Mouse (Mus musculus): ENCODE results near the gene Rpl37a. TPM values are rescaled to one million over a fixed set of nuclear protein-coding genes. Genes with fewer than 3 reads are reported as not detected.

Rpl37a gene
- polyA plus RNA-seq (2015; fragmentation: Nextera tagmentation; extraction: Ambion mirVana), result 2,091 and 2,158 TPM in 2 replicates

DNA sequence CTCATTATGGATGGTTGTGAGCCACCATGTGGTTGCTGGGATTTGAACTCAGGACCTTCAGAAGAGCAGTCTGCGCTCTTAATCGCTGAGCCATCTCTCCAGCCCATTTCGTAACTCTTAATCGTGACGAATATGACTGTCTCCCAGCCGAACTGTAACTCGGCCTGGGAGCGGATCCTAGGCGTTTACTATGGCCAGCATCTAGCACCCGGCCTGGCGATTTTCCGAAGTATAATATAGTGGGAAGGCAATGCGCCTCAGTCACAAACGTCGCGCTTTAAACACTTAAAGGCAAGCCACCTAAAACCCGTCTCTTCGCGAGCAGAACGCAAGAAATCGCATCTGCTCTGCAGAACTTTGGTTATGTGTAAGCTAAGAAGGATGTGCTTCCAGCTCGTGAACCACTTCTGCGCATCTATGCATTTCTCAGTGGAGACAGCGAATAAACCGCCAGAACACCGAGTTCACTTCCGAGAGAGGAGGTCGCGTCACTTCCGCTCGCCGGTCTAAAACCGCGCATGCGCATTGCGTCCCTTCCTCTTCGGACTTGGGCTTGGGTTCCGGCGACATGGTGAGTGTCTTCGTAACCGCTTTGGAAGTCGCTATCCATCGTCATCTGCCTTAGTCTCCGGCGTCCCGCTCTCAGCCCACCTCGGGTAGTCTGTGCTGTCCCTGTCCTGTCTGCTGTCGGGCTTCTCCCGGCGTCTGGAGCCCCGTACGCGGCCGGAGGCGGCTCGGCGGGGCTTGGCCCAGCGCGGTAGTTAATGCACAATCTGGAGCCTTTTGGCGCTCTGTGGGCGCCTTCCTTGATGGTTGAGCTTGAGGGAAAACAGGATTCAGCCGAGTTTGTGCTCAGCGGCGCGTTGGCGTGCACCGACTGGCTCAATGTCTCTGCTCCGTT, at the start of gene Rpl37a:
TSS of gene Rpl37a (plus strand) at position 538 of the 901 bp plus-strand sequence.

DNA sequence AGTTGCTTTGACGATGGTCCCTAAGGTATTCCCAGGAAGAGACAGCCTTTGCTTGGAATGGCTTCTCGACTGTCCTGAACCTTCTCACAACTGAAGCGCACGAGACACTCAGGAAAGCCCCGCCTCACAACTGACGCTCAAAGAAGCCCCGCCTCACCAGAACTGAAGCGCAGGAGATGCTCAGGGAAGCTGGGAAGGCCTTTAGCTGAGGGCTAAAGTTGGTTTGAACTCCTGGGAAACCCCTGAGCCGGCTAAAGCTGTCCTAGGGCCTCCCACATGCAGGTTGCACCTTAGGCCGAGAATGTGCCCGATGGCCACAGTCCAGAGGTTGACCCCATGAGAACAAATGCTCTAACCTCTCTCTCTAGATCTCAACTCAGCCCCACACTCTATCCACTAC, 10.6 kb upstream of the Rpl37a start, which contains the start of gene Ankar:
TSS of gene Ankar (minus strand) at position 101 of the 400 bp plus-strand sequence.

Other genes starting within 250 kb of the Rpl37a start
- gene March4, start 174.4 kb upstream of the Rpl37a start, polyA plus RNA-seq (2015; fragmentation: Nextera tagmentation; extraction: Ambion mirVana), result 0.02 TPM in 1 of 2 replicates, not detected in the other
- gene Smarcal1, start 128.0 kb upstream of the Rpl37a start, polyA plus RNA-seq (2015; fragmentation: Nextera tagmentation; extraction: Ambion mirVana), result 5.9 and 8.0 TPM in 2 replicates
- gene Ankar, start 10.7 kb upstream of the Rpl37a start, polyA plus RNA-seq (2015; fragmentation: Nextera tagmentation; extraction: Ambion mirVana), result not detected in 2 replicates
- gene Igfbp2, start 113.2 kb downstream of the Rpl37a start, polyA plus RNA-seq (2015; fragmentation: Nextera tagmentation; extraction: Ambion mirVana), result 25.3 and 29.3 TPM in 2 replicates
- gene Igfbp5, start 163.6 kb downstream of the Rpl37a start, polyA plus RNA-seq (2015; fragmentation: Nextera tagmentation; extraction: Ambion mirVana), result 13.6 and 20.4 TPM in 2 replicates